Mouse (Mus musculus) neural tube, embryonic 15.5 days (tissue): ENCODE data around the gene Atp6v1g2. TPM values are rescaled to one million over a fixed set of nuclear protein-coding genes. Genes with fewer than 3 reads are reported as not detected.

Source experiments
- ATAC-seq: fragments of 200-750 bp; cut with Nextera tagmentation; 2 replicates; pipeline ENCODE4 v1.8.0; 2017; ENCODE audit warnings: mild to moderate bottlenecking, moderate TSS enrichment, moderate library complexity; ENCODE audit not compliant: low FRiP score
- H3K27ac ChIP-seq: fragments of 300-500 bp; sonication (generic); replicated peaks from 2 replicates; pipeline ENCODE4 v1.5.1; 2015; ENCODE audit warnings: mild to moderate bottlenecking, inconsistent platforms
- H3K27me3 ChIP-seq: fragments of 300-500 bp; sonication (generic); replicated peaks from 2 replicates; pipeline ENCODE4 v1.6.1; 2015; ENCODE audit warnings: inconsistent platforms
- H3K36me3 ChIP-seq: fragments of 300-500 bp; sonication (generic); 2 replicates; pipeline ENCODE4 v1.6.1; 2015; ENCODE audit warnings: inconsistent platforms
- H3K4me1 ChIP-seq: fragments of 300-500 bp; sonication (generic); 2 replicates; pipeline ENCODE4 v1.6.1; 2015; ENCODE audit warnings: inconsistent platforms
- H3K4me2 ChIP-seq: fragments of 300-500 bp; sonication (generic); 2 replicates; pipeline ENCODE4 v1.6.1; 2015; ENCODE audit warnings: inconsistent platforms, mild to moderate bottlenecking, moderate library complexity
- H3K4me3 ChIP-seq: fragments of 300-500 bp; sonication (generic); replicated peaks from 2 replicates; pipeline ENCODE4 v1.5.1; 2015; ENCODE audit warnings: mild to moderate bottlenecking, inconsistent platforms
- H3K9ac ChIP-seq: fragments of 300-500 bp; sonication (generic); replicated peaks from 2 replicates; pipeline ENCODE4 v1.6.1; 2015; ENCODE audit warnings: mild to moderate bottlenecking, inconsistent platforms
- H3K9me3 ChIP-seq: fragments of 300-500 bp; sonication (generic); replicated peaks from 2 replicates; pipeline ENCODE4 v1.6.1; 2016; ENCODE audit warnings: inconsistent platforms
- WGBS: fragments of 180-500 bp; shearing (Covaris S2); methylation state at CpG from one replicate; pipeline ENCODE4 v1.1.7; 2015; ENCODE audit warnings: mixed read lengths; 5-methylcytosine and 5-hydroxymethylcytosine counted together
- polyA plus RNA-seq: library from polyadenylated mRNA; unstranded; fragments of >200 nt; fragmentation: Nextera tagmentation; extraction: Ambion mirVana; gene quantifications from 2 replicates; pipeline ENCODE4 v1.2.1, GENCODE M21; 2015

Atp6v1g2 gene
- polyA plus RNA-seq, 1 experiment from 2014 or later = 126 TPM

- H3K4me3 ChIP-seq = no peak overlapping the region
- no peak overlapping the region for H3K27ac ChIP-seq
- ATAC-seq = no peak
- H3K36me3 ChIP-seq = no peaks in the 10 kb centered on the region
- H3K4me1 ChIP-seq = no peaks in the 10 kb centered on the region
- no peak overlapping the region for H3K9ac ChIP-seq
- H3K27me3 ChIP-seq = peaks cover 24% of the 10 kb centered on the region
- H3K4me2 ChIP-seq = no peak overlapping the region
- H3K9me3 ChIP-seq = no peaks in the 10 kb centered on the region
- 56% methylated on average over 10 of the region's 10 CpGs for WGBS
These were observed 28.1 kb upstream of the Atp6v1g2 start for GRCm38 (mm10) chr17:35205380-35205769.

DNA sequence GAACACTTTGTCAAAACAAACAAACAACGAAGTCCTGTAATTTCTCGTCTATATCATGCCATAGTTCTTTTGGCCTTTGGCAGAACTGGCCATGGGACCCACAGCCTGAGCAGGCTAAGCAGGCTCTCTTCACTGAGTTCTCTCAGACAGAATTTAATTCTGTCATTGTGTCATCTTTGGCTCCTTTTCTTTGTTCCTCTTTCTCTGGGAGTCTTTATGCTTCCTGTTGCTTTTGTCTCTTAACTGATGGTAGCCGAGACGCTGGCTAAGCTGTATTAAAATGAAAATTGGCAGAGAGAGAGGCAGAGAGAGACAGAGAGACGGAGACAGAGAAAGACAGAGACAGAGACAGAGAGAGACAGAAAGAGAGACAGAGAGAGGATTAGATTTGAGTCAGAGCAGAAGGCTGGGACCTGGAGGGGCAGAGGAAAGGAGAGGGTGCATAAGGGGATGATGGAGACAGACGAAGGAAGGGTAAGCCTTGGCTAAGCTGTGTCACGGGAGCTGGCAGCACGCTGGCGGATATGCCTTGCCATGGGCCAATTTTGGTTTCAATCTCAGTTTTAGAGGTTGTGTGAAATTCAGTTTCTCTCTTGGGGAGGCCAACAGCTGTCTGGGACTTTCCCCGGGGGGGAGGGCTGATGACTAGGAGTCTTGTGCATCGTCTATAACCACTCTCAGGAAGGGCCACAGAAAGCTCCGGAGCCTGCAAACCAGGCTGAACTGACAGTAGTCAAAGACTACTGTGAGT is 23.5 kb upstream of the Atp6v1g2 start:
- Histone ChIP-seq H3K27me3 (0 out of 2 replicates have a peak, but pooled peaks cover 5% of the 10 kb centered on the region), H3K4me1 (no peaks in the 10 kb centered on the region), H3K9ac (no peak overlapping the region), H3K36me3 (no peaks in the 10 kb centered on the region), H3K9me3 (no peaks in the 10 kb centered on the region), H3K4me2 (no peak overlapping the region), H3K27ac (no peak overlapping the region), H3K4me3 (no peak overlapping the region)
- 76% methylated on average over 12 of the region's 12 CpGs for WGBS
- ATAC-seq = no peak

DNA sequence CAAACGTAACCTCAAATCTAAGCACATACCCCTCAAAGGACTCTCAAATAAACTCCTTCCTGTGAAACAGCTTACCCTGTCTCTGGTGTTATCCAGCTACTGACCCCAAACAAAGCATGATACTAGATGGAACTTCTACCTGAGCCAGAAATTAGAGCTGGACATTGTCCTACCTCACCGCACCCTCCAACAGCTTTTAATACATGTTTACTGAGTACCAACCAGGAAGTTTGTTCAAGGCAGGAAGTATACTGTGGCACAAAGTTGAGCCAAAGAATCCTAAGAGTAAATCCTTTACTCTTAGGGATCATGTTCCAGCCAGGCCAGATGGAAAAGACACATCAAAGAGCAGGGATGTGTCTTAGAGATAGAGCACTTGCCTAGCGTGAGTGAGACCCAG is 22.9 kb upstream of the Atp6v1g2 start:
- Histone ChIP-seq H3K9ac (no peak overlapping the region), H3K27ac (no peak overlapping the region), H3K4me1 (no peaks in the 10 kb centered on the region), H3K4me3 (no peak overlapping the region), H3K36me3 (no peaks in the 10 kb centered on the region), H3K27me3 (no peaks in the 10 kb centered on the region), H3K9me3 (no peaks in the 10 kb centered on the region), H3K4me2 (no peak overlapping the region)
- ATAC-seq = no peak
- 74% methylated on average over 3 of the region's 3 CpGs for WGBS

DNA sequence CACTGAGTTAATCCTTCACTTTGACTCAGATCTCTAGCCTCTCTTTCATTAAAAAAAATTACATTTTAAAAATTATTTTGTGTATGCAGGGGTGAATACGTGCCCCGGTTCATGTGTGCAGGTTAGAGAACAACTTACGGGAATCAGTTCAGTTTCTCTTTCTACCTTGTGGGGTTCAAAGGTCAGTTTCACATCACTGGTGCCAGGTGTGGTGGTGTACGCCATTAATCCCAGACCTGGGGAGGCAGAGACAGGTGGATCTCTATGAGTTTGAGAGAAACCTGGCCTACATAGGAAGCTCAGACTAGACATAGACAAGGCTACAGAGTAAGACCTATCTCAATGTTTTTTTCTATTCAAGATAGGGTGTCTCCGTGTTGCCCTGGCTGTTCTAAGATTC is 20.4 kb upstream of the Atp6v1g2 start:
- ATAC-seq = no peak
- no peak overlapping the region for H3K4me3 ChIP-seq
- no peak overlapping the region for H3K4me2 ChIP-seq
- WGBS = 93% methylated on average over 5 of the region's 5 CpGs
- H3K9ac ChIP-seq = no peak overlapping the region
- H3K4me1 ChIP-seq = no peaks in the 10 kb centered on the region
- no peaks in the 10 kb centered on the region for H3K9me3 ChIP-seq
- H3K36me3 ChIP-seq = no peaks in the 10 kb centered on the region
- H3K27ac ChIP-seq = no peak overlapping the region
- H3K27me3 ChIP-seq = no peaks in the 10 kb centered on the region

- Histone ChIP-seq H3K9me3 (no peaks in the 10 kb centered on the region), H3K27me3 (no peaks in the 10 kb centered on the region), H3K4me1 (no peaks in the 10 kb centered on the region), H3K4me3 (no peak overlapping the region), H3K27ac (no peak overlapping the region), H3K4me2 (no peak overlapping the region), H3K9ac (no peak overlapping the region), H3K36me3 (peaks cover 17% of the 10 kb centered on the region)
- ATAC-seq = no peak
- 85% methylated on average over 18 of the region's 18 CpGs for WGBS
These were observed 14.8 kb upstream of the Atp6v1g2 start for GRCm38 (mm10) chr17:35218516-35219193.

DNA sequence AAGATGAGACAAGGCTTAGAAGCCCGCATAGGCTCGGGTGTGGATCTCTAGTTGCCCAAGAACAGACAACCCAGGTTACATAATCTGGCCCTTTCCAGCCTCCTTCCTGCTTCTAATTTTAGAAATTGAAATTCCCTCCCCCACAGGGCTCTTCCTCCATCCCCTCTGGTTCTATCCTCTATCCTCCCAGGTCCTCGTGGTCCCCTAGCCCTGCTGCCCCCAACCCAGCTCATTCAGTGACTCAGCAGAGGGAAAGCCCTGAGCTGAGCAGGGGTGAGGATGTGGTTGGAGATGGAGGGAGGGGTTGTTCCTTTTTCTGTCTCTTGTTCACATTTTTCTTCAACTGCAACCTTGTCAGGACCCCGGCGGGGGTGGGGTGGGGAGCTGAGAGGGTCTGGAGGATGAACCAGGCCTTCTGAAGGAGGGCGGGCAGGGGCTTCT is 13.8 kb upstream of the Atp6v1g2 start:
- H3K4me3 ChIP-seq = no peak overlapping the region
- no peaks in the 10 kb centered on the region for H3K4me1 ChIP-seq
- H3K27ac ChIP-seq = no peak overlapping the region
- WGBS = 91% methylated on average over 6 of the region's 6 CpGs
- no peak for ATAC-seq
- H3K4me2 ChIP-seq = no peak overlapping the region
- H3K9me3 ChIP-seq = no peaks in the 10 kb centered on the region
- no peak overlapping the region for H3K9ac ChIP-seq
- no peaks in the 10 kb centered on the region for H3K27me3 ChIP-seq
- H3K36me3 ChIP-seq = peaks cover 17% of the 10 kb centered on the region

DNA sequence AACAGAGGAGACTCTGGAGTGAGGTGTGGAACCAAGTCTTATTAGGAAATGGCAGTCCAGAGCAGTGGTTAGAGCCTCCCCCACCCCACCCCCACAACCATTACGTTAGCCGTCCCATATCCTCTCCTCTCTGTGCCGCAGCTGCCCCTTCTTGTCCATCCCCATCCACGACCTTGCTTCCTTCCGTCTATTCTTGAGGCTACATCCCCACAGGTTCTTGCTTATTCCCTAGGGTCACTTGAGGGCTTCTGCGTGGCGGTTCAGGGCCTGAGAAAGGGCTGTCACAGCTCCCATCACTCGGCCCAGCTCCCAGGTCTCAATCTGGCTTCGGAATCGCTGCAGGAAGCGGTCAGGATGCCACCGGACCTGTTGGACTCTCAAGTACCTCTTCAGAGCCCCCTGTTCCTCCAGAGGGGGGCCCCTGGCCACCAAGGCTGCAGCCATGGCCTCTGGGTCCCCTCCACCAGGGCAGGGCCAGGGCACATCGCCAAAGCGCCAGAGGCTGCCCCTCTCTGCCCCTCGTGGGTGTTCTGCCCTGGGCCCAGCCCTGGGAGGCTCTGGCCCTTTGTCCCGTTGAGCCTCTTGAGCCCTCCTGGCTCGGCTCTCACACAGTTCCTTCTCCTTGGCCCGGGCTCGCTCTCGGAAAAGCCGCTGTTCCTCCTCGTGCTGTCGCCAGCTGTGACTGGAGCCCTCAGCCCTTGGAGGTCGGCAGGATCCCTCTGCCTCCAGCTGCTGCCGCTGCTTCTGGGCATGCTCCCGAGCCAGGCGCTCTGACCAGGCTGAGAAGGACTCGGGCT is 13.1 kb upstream of the Atp6v1g2 start, which contains the start of gene Gm16181:
Gm16181 (plus strand) TSS at position 679 of the 797 bp plus-strand sequence.
- no peaks in the 10 kb centered on the region for H3K9me3 ChIP-seq
- H3K4me1 ChIP-seq = no peaks in the 10 kb centered on the region
- peaks cover 23% of the 10 kb centered on the region for H3K36me3 ChIP-seq
- no peak within 1 kb of the TSS for H3K27ac ChIP-seq
- no peaks in the 10 kb centered on the region for H3K27me3 ChIP-seq
- H3K4me3 ChIP-seq = no peak within 1 kb of the TSS
- no peak for ATAC-seq
- no peak within 1 kb of the TSS for H3K9ac ChIP-seq
- 85% methylated on average over 28 of the region's 28 CpGs for WGBS
- H3K4me2 ChIP-seq = no peak within 1 kb of the TSS

DNA sequence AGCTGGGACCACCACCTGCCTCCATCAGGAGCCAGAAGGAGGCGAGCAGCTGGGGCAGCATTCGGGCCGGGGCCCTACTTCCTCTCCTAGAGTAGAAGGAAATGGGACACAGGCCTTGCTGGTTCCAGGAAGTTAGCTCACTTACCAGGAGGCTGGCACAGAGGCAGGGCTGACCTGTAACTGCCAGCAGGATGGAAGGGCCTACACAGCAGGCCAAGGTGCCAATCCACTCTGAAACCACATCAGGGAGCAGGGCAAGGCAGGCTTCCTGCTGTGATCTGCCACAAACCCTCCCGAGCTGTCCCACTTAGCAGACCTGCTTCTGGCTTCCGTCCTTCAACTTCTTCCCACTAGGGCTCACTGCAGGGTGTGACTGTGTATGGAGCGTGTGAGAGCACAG is 11.2 kb upstream of the Atp6v1g2 start:
- Histone ChIP-seq H3K27ac (no peak overlapping the region), H3K9ac (no peak overlapping the region), H3K9me3 (no peaks in the 10 kb centered on the region), H3K4me3 (no peak overlapping the region), H3K27me3 (no peaks in the 10 kb centered on the region), H3K36me3 (peaks cover 29% of the 10 kb centered on the region), H3K4me1 (no peaks in the 10 kb centered on the region), H3K4me2 (no peak overlapping the region)
- 74% methylated on average over 6 of the region's 6 CpGs for WGBS
- no peak for ATAC-seq

DNA sequence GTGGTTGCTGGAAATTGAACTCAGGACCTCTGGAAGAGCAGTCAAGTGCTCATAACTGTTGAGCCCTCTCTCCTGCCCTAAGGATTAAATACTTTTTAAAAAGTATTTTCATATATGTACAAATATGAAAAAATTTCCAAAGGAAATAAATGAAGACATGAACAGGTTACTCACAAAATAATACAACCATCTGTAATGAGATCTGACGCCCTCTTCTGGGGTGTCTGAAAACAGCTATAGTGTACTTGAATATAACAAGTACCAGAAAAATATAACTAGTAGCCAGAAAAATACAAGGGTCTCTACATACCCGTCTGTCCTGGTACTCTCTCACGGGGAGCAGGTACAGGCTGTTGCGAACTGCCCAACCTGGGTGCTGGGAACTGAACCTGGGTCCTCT is 8.8 kb upstream of the Atp6v1g2 start:
- Histone ChIP-seq H3K4me2 (no peak overlapping the region), H3K36me3 (peaks cover 49% of the 10 kb centered on the region), H3K9me3 (no peaks in the 10 kb centered on the region), H3K4me3 (no peak overlapping the region), H3K27ac (no peak overlapping the region), H3K9ac (no peak overlapping the region), H3K27me3 (no peaks in the 10 kb centered on the region), H3K4me1 (no peaks in the 10 kb centered on the region)
- no peak for ATAC-seq
- WGBS = 98% methylated on average over 4 of the region's 4 CpGs

- no peaks in the 10 kb centered on the region for H3K27me3 ChIP-seq
- no peaks in the 10 kb centered on the region for H3K4me1 ChIP-seq
- no peak for ATAC-seq
- H3K4me2 ChIP-seq = no peak overlapping the region
- H3K27ac ChIP-seq = no peak overlapping the region
- H3K9me3 ChIP-seq = no peaks in the 10 kb centered on the region
- no peak overlapping the region for H3K4me3 ChIP-seq
- 99% methylated on average over 5 of the region's 5 CpGs for WGBS
- H3K9ac ChIP-seq = no peak overlapping the region
- peaks cover 46% of the 10 kb centered on the region for H3K36me3 ChIP-seq
These were observed 8.0 kb upstream of the Atp6v1g2 start for GRCm38 (mm10) chr17:35225456-35225855.

GRCm38 (mm10) chr17:35226561-35227046 is 6.9 kb upstream of the Atp6v1g2 start:
- no peaks in the 10 kb centered on the region for H3K27me3 ChIP-seq
- no peak overlapping the region for H3K4me2 ChIP-seq
- no peak for ATAC-seq
- H3K9ac ChIP-seq = no peak overlapping the region
- H3K9me3 ChIP-seq = no peaks in the 10 kb centered on the region
- no peak overlapping the region for H3K27ac ChIP-seq
- peaks cover 49% of the 10 kb centered on the region for H3K36me3 ChIP-seq
- H3K4me3 ChIP-seq = no peak overlapping the region
- WGBS = 90% methylated on average over 14 of the region's 14 CpGs
- H3K4me1 ChIP-seq = peaks cover under 1% of the 10 kb centered on the region
